Mouse (Mus musculus) C2C12 (cell line): Measurements from ENCODE around the gene Zdhhc1.

ENCODE experiments used
- CTCF ChIP-seq: IDR thresholded peaks from one replicate; pipeline ENCODE4 v1.5.1; 2011; ENCODE audit not compliant: control insufficient read depth, insufficient read depth, insufficient read length
- MAX ChIP-seq: IDR thresholded peaks from one replicate; pipeline ENCODE4 v1.6.1; 2011; ENCODE audit warnings: mild to moderate bottlenecking, control low read depth

DNA sequence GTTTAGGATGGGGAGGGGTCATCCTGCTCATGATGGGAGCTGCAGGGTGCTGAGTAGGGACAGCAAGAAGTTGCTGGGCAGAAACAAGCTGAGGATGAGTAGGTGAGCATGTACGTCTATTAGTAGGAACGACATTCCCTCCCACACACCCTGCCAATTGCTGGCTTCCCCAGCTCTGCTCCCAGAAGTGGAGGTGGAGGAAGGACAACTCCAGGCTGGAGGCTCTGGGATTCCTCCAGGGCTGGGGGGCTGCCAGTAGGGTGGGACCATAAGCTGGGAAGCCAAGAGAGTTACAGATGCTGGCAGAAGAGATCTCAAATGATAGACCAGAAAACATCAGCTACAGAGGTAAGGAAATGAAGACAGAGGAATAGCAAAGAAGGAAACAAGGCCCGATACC is 39.8 kb upstream of the Zdhhc1 start:
- TF ChIP-seq CTCF (no peak), MAX (no peak)
